Mouse (Mus musculus): ENCODE measurements around the gene Marc2. TPM values are rescaled to one million over a fixed set of nuclear protein-coding genes. Genes with fewer than 3 reads are reported as not detected.

Marc2 gene
- total RNA-seq (2021) = 100 to 1,000 TPM; 380 to 404 TPM
- long read RNA-seq, experiment 1, transcript Marc2-201 (8 exons, 1,917 nt) = major isoform, 272 of 285 reads
- long read RNA-seq, experiment 1, partial matches to known transcripts = 1 of 285 reads
- long read RNA-seq, experiment 1, other reads (novel, unspliced or antisense) = 10 of 285 reads
- long read RNA-seq, experiment 2, transcript Marc2-201 (8 exons, 1,917 nt) = major isoform, 114 of 116 reads
- long read RNA-seq, experiment 2, partial matches to known transcripts = 2 of 116 reads
- long read RNA-seq, experiment 2, other reads (novel, unspliced or antisense) = 0 of 116 reads

DNA sequence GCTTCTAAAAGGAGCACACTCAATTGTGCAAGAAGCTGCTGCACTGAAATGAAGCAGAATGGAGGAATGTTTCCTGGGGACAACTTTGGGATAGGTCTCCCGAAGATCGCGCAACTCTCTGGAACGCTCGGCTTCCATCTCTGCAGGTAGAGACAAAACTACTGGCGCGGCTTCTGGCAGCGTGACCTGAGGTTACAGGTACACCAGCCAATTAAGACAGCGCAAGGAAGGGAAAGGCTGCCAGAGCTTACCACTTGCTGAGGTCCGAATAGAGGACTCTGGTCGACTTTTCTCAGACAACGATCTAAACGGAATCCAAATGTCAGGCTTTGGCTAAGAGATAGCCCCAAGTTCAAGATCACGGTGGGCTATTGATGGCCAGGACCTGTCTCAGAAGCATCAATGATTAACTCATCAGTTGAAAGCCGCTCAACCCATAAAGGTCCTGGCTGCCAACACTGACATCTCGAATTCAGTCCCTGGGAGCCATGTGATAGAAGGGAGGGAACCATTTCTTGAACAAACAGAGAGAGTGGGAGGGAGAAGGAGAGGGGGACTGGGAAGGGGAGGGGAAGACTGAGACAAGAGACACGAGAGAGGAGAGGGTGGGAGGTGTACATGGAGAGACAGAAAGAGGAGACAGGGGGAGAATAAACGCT, at the start of gene Marc2:
Marc2 (minus strand) TSS at position 360 of the 659 bp plus-strand sequence.
- no peak for DNase-seq

DNA sequence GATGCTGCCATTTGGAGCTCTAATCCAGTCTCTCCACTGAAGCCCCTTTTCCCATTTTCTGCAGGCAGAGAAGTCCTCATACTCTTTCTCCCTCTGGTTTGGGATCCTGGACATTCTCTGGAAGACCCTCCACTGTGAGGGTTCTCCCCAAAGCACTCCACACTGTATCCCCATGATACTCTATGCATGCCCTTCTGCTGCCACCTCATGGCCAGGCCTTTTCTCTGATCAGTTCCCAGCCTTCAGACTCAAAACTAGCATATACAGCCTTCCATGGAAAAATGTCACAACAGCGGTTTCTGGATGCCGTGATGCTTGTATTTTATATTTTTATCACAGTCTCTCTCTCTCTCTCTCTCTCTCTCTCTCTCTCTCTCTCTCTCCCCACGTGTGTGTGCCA, 45.7 kb upstream of the Marc2 start:
- DNase-seq = peak in 1 of 2 experiments; percentile 29

DNA sequence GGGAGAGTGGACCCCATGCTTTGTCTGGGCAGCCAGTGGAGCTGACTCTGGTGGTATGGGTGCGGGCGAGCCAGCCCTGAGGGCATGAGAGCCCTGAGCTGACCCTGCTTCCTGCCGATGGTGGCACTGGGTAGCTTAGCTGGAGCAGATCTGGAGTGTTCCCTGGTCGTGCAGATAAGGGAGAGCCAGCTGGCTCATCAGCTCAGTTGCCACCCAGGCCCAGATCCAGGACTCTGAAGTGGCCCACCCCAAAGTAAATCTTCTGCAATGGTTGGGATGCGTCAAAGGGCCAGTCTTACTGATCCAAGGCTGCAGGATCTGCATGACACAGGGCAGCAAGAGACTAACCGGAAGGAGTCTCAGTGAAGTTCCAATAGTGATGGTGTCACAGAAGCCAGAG, 43.2 kb upstream of the Marc2 start:
- DNase-seq = peak in 1 of 2 experiments; percentile 20

DNA sequence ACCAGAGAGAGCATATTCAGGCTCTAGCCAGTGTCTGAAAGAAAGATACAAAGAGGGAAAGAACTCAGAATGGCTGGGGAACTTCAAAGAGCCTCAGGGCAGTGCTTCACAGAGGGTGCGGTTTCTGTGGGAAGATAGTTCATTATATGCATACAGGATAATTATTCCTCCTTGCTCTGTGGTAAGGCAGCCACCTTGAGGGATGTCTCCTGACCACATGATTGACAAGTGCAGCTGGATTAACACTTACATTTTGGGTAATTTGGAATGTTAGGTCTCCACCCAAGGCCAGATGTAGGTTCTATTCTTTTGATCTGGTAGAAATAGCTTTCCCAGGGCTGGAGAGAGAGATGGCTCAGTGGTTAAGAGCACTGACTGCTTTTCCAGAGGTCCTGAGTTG, 39.9 kb upstream of the Marc2 start:
- DNase-seq = no peak

DNA sequence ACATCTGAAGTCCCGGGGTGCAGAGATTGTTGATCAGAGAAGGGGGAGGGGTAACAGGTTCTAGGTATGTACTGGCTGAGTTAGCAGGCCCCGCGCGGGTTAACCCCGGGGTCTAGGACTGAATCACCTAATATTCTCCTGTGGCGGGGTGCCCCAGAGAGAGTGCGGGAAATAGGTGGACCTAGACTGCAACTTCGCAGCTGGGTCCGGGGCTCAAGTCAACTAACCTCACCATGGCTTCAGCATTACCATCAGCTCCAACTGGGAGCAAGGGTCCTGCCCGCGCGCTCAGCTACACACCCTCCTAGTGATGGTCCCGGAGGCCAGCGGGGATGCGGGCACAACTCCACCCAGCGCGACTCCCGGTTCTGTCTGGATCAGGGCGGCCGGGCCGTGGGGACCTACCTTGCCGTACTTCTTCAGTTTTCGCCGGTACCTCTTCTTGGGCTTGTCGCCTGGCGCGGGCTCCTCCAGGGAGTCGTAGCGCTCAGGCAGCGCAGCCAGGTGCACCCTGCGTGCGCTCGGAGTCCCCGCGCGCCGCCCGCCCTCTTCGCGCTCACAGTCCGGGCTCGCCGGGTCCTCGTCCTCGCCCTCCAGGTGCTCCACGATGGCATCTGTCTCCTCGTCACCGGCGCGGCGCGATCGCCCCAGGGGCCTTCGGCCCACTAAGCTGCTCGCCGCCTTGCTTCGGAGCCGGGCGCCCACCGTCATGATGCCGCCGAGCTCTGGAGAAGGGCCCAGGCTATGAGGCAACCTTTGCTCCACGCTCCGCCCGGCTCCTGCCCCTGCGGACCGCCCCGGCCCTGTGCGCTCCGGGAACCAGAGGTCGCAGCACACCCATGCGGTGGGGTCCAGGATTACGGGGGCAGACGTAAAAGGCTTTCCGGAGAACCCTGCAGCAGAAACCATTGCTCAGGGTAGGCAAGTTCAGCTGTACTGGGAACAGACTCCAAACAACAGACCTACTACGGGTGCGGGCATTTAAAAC, 36.3 kb upstream of the Marc2 start, which contains the start of gene C130074G19Rik:
C130074G19Rik (minus strand) TSS at position 938 of the 988 bp plus-strand sequence.
- peak; percentile 81 to 89 for DNase-seq

DNA sequence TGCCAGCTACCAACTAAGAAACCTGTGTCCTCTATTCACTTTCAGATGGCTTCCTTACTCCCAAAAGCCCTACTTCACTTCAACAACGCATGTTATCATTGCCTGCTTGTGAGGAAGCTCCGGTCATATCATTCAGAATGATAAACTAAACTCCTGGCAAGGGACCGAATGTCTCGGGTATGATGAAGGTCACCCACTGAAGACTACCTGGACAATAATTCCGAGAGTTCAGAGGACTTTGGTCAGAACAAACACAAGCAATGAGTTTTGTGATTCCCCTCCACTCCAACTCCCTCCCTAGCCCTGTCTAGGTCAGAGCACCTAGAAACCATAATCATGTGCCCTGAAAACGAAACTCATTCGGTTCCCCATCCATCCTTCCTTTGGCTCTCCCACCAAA, 35.6 kb upstream of the Marc2 start:
- no peak for DNase-seq

DNA sequence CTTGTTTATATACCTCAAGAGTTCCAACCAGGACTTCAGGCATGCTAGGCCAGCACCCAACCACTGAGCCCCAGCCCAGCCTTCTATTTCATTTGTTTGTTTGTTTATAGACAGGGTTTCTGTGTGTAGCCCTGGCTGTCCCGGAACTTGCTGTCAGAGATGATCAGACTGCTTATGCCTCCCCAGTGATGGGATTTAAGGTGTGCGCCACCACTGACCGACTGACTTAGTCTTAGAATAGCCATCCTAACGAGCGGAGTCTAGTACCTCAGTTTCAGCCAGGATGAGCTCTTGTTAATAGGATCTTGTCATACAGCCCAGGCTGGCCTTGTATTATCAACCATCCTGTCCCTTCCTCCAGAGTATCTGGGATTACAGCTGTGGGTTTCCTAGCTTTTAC, 35.0 kb upstream of the Marc2 start:
- no peak for DNase-seq

DNA sequence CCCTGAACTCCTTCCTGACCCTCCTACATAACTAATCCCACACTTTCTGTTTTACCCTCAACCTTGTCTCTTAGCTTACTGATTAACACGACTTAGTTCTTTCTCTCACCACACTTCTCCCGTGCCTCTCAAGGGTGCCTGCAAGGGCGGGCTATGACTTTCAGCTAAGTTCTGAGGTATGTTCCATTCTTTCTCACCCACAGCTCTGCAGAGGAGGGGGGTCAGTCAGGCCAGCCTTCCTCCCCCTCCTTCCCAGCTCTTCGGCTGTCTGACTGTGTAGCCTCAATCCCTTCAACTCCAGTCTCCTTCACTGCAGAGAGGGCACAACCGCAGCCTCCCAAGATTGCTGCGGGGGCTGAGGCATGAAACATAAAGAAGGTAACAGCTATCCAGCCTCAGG, 32.6 kb upstream of the Marc2 start:
- DNase-seq = no peak

DNA sequence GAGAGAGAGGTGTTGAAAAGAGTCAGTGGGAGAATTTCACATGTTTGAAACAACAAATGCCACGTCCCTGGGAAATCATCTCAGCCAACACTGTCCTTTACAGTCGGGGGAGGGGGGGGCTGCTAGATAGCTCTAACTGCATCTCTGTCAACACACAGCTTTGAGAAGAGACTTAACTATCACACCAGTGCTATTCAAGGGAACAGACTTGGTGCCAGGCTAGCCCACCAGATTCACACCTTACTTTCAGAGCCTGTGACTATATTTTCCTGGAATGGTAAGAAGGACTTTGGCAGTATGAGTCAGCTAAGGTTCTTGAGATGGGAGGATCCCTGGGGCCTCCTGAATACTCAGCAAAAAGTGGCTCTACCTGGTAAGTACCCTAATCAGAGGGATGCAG, 31.1 kb upstream of the Marc2 start:
- no peak for DNase-seq

DNA sequence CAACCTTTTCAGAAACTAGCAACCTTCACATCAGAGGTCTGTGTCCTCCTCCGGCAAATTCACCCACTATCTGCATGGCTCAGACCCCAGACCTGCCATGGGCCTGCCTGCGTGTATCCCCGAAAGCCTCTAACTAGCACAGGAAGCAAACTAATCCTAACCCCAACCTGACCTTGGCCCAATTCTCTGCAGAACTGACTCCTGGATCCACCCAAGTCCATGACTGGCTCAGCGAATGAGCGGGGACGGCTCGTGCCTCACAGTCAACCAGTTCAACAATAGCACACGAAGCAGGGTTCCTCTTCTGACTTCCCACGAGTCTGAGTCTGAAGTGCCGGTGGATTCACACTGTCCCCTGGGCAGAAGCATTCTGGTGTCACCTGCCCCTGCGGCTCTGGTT, 27.7 kb upstream of the Marc2 start:
- DNase-seq = peak; percentile 32 to 58

DNA sequence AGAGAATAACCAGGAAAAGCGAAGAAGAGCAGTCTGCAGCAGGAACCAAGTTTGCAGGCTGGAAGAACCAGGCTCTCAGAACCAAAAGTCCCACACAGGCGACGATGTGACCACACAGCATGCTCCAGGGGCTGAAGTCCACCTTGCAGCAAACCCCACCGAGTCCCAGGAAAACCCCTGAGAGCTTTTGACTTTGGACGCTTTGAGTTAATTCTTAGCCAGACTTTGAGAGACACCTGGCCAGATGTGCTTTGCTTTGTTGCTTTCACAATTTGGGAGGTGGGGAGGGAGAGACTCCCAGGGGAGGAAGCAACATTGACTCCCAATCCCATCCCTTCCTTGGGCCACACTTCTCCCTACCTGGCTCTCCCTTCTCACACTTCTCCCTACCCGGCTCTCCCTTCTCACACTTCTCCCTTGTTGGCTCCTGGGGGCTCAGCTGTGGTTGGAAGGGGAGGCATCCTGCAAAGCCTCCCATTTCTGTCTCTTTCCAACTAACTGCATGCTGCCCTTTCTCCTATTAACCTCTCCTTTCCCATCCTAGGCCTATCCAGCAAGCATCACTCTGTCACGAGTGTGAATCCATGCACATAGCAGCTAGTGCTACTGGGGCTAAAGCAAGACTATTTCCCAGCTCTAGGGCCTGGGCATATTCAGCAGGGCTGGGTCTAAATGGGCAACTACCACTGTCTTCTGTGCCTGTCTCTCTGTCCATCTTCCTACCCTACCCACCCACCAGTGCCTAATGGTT, 26.0 kb upstream of the Marc2 start:
- DNase-seq = no peak

DNA sequence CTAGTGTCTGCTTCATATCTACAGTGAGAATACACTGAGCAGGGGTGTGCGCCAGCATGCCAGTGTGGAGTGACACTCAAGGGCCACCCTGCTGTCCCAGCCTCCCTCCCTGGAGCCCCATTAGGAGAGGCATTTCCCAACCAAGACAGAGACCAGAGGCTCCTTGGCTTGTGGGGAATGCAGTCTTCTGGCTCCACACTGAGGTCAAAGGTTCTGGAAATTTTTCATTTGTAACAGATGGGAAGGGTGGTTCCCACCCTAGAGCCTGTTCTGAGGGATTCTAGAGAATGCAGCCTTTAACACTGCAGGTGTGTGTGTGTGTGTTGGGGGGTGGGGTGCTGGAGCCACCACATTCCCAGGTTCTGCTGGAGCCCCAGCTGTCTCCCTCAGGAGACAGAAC, 25.3 kb upstream of the Marc2 start:
- peak; percentile 19 to 53 for DNase-seq

DNA sequence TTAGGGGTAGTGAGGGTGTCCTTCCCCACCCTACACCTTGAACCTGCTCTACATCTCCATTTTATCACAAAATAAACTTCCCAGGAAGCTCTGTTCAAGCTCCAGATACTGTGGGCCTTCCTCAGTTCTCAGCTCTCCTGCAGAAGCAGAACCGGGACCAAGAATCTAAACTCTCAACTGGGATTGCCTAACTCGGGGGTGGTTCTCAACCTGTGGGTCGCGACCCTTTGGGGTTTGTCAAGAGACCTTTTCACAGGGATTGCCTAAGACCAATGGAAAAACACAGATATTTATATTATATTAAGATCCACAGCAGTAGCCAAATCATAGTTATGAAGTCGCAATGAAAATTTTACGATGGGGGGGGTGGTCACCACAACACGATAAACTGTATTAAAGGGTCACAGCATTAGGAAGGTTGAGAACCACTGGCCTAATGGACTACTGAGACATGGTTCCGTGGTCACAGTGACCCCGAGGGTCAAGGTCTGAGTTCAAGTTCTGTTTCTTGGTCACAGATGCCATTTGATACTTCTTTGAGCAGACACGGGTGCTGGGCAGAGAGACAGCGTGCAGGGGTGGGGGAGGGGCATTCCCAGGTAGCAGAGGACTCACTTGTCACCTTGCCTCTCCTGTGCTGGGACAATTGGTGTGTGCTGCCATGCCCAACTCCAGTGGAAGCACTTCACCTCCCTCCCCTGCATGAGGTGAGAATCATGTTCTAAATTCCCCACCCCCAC, 24.6 kb upstream of the Marc2 start:
- DNase-seq = no peak

DNA sequence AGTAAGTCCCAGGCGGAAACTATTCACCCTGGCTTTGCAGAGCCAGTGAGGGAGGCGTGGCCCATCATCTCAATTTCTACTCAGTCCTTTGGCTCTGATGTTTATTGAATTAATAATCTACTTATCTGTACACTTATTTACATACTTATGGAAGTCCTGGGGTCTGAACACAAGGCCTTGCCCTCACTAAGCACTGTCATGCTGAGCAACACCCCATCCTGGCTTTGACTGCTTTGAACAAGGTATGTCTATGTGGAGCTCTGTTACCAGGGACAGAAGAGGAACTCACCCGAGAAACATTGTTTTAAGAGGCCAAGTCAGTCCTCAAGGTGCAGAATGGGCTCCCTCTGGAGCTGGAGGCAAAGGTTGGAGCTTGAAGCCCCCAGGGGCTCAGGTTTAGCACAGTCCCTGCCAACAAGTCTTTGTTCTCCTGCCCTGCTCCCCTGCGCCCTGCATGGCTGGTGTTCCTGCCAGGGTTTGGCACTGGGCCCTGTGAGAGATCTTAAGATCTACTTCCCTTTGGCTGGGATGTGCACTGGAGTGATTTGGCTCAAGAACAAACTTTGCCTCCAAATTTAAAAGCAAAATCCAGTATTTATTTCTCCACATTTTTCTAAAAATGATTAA, 23.8 kb upstream of the Marc2 start:
- DNase-seq = peak; percentile 64 to 82

DNA sequence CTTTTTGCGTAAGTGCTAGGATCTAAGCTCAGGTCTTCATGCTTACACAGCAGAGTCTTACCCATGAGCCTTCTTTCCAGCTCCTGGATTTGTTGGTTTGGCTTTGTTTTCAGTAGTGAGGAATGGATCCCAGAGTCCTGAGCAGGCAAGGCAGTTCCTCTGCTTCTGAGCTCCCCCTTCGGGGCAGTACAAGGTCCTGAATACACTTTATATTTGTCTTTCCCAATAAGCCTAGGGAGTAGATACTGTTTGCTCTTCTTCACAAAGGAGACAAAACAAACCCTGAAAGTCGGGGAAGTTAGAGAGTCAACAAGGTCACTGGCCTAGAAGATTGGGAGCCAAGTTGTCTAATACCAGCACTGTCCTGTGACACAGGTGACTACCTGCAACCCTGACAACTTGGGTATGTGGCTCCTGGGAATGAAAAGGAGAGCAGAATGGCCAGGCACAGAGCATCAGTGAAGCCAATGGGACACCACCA, 21.4 kb upstream of the Marc2 start:
- DNase-seq = no peak

DNA sequence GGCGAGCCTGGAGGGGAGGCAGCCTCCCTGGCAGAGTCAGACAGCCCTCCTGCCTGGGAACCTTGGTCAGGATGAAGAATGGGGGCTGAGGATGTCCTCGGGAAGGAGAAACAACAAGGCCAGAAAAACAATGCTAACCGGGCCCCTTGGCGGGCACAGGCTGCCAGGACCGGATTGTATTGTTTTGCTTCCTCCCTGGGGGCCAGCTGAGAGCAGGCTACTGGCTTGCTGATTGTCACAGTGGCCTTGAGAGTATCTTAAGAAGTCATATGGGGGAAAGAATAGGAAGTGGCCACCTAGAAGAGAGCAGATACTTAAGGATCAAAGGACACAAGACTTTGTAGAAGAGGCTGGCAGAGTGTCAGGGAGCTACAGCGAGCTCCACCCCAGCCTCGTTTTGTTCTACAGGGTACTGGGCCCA, 18.1 kb upstream of the Marc2 start:
- peak; percentile 39 to 64 for DNase-seq

DNA sequence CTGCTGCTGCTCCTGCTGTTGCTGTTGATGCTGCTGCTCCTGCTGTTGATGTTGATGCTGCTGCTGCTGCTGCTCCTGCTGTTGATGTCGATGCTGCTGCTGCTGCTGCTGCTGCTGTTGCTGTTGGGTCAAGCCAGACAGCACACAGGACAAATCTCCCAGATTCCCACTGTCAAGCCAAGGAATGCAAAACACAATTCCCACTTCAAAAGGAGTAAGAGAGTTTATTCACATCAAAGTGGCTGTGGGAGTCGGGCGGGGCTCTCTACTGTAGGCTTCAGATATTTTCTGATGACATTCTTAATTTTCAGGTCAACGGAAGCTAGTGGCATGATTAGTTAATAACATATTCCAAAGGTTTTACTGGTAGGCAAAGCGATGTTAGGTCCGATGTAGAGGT, 16.4 kb upstream of the Marc2 start:
- DNase-seq = no peak

DNA sequence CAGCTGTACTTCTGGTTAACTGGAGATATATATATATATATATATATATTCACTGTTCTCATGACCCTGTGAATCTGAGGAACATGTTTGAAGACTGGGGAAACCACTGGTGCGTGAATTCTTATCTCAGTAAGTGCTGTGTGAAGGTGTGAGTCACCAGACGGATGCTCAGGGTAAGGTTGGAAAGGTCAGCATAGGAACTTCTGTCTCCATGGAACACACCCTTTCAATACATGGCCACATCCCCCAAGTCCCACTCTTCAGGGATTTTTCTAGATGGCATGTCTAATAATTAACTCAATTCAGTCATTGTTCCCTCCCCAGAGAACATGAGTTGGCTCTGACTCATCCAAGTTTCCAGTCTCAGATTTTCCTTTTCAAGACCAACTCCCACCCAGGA, 15.3 kb upstream of the Marc2 start:
- no peak for DNase-seq

DNA sequence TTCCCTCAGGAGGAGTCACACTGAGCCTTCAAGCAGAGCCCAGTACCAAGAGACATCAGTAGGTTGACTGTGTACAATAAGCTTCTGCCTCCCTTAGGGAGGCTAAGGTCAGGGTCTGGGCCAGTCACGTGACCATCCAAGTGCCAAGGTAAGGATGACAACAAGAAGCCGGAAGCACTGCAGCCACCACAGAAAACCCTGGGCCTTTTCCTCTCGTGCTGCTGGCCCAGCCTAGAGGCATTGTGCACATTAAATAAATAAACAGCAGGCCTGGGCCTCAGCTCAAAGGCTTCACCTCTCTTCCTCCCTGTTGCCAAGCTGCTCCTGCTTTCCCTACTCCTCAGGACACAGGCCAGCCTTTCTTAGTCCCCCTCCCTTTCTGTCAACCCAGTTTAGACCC, 14.0 kb upstream of the Marc2 start:
- DNase-seq = peak in 1 of 2 experiments; percentile 36

DNA sequence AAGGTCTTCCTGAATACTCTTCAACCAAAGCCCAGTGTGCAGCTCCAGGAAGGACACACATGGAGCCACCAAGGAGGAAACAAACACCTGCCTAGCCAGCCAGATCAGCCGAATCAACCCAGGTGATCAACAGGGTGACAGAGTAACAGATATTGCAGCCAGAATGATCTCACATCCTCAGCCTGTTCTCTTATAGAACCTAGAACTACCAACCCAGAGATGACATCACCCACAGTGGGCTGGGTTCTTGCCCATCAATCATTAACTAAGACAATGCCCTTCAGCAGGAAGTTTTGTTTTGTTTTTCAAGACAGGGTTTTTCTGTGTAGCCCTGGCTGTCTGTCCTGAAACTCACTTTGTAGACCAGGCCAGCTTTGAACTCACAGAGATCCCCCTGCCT, 12.0 kb upstream of the Marc2 start:
- DNase-seq = no peak

Measured in adrenal gland, postnatal 36 days (tissue).